Mouse (Mus musculus) testis, adult 2 months (tissue): ENCODE data around the gene Lair1.
"Not testable (repeated sequence)": the region's sequence is repeated elsewhere in the genome, so short reads cannot be mapped to it uniquely, and the experiment has no call there.

ENCODE experiments used
- CTCF ChIP-seq: fragments of 200-500 bp; IDR thresholded peaks from 2 replicates; pipeline ENCODE4 v1.5.1; 2012; ENCODE audit warnings: low read depth, mild to moderate bottlenecking, inconsistent platforms, low read length, moderate library complexity; ENCODE audit not compliant: control insufficient read depth, insufficient read depth, insufficient replicate concordance
- POLR2A ChIP-seq: fragments of 200-500 bp; IDR thresholded peaks from 2 replicates; pipeline ENCODE4 v1.6.1; 2012; ENCODE audit warnings: low read depth, mild to moderate bottlenecking, inconsistent platforms, low read length, moderate library complexity; ENCODE audit not compliant: control insufficient read depth

GRCm38 (mm10) chr7:4003996-4004395 lies 59.0 kb downstream of the Lair1 start:
- TF ChIP-seq POLR2A, CTCF: not testable (repeated sequence)
